Mouse (Mus musculus) left cerebral cortex, adult 2 months (tissue): ENCODE data around the gene Xlr3b. TPM values are rescaled to one million over a fixed set of nuclear protein-coding genes. Genes with fewer than 3 reads are reported as not detected.
"Not testable (repeated sequence)": the region's sequence is repeated elsewhere in the genome, so short reads cannot be mapped to it uniquely, and the experiment has no call there.

Experiments used
- DNase-seq, 2 experiments: peaks; one replicate each; pipeline ENCODE4 v3.0.0; 2021 to 2022; ENCODE audit warnings: low spot score in 2 of 2, mixed read lengths in 1 of 2; ENCODE audit errors: extremely low spot score in 1 of 2
- H3K27ac ChIP-seq: fragments of 200-600 bp; 2 replicates; pipeline ENCODE4 v1.8.1; 2022
- H3K4me3 ChIP-seq: fragments of 200-600 bp; 2 replicates; pipeline ENCODE4 v1.8.1; 2022
- CTCF ChIP-seq: fragments of 200-600 bp; IDR thresholded peaks from 2 replicates; pipeline ENCODE4 v1.8.1; 2022; ENCODE audit warnings: antibody characterized with exemption, mild to moderate bottlenecking, moderate library complexity
- intact Hi-C: fragments of 180-260 bp; cut with DNase I; formaldehyde crosslinking; loops from one replicate; pipeline ENCODE4 v1.15.1; 2025
- long read RNA-seq, 2 experiments: library from polyadenylated mRNA; stranded (forward); transcript quantifications; one replicate each; pipeline ENCODE4 v2.0.0; 2021; ENCODE audit warnings: borderline mapping rate in 2 of 2
- total RNA-seq, 2 experiments: library from RNA; stranded (reverse); gene quantifications; 2 replicates each; pipeline ENCODE4 v1.2.3; 2021

Gene Xlr3b
- total RNA-seq = 1 to 10 TPM in 1 of 2 experiments, under 1 TPM in 1; 0.26 to 8.9 TPM
- long read RNA-seq, experiment 1, transcript Xlr3b-201 (9 exons, 1,564 nt) = major isoform, 9 of 34 reads
- long read RNA-seq, experiment 1, partial matches to known transcripts = 1 of 34 reads
- long read RNA-seq, experiment 1, other reads (novel, unspliced or antisense) = 23 of 34 reads
- long read RNA-seq, experiment 2, partial matches to known transcripts = 0 of 1 reads
- long read RNA-seq, experiment 2, other reads (novel, unspliced or antisense) = 1 of 1 reads

- H3K4me3 ChIP-seq, H3K27ac ChIP-seq, intact Hi-C loops: not testable (repeated sequence)
- DNase-seq = peak in 1 of 2 experiments; percentile 10
Observed at GRCm38 (mm10) chrX:73191934-73192333, at the start of gene Xlr3b. TSS of gene Xlr3b (plus strand) at chrX:73192207.

DNA sequence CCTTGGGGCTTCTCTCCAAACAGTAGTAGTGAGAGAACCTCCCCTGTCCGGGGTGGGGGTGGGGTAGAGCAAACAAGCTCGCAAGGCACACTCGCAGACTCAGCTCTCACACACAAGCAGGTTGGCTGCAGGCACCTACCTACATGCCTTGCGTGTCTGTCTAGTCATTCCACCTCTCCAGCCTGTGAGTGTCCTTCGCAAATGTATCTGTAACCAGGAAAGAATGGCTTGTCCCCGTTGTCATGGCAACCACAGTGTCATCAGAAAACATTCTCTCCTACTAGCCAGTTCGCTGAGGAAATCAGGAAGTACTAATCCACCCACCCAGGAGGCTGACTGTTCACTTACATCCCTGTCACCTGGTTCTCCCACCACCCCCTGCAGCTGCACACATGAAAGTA, 48.8 kb upstream of the Xlr3b start:
- DNase-seq, intact Hi-C loops, H3K27ac ChIP-seq, H3K4me3 ChIP-seq: not testable (repeated sequence)

GRCm38 (mm10) chrX:73148496-73148895, 43.5 kb upstream of the Xlr3b start, which contains the start of gene Xlr5b:
TSS of gene Xlr5b (plus strand) at chrX:73148796.
- H3K27ac ChIP-seq, DNase-seq, H3K4me3 ChIP-seq, intact Hi-C loops: not testable (repeated sequence)

- DNase-seq, H3K27ac ChIP-seq, H3K4me3 ChIP-seq, intact Hi-C loops: not testable (repeated sequence)
Observed at GRCm38 (mm10) chrX:73149350-73149749, 42.7 kb upstream of the Xlr3b start, which contains the start of gene DXBay18. TSS of gene DXBay18 (minus strand) at chrX:73149450.

GRCm38 (mm10) chrX:73176889-73177288, 15.1 kb upstream of the Xlr3b start, which contains the start of gene Spin2d:
TSS of gene Spin2d (minus strand) at chrX:73176989.
- H3K27ac ChIP-seq, intact Hi-C loops, H3K4me3 ChIP-seq, DNase-seq: not testable (repeated sequence)

- intact Hi-C loops, H3K27ac ChIP-seq, DNase-seq, H3K4me3 ChIP-seq: not testable (repeated sequence)
Observed at GRCm38 (mm10) chrX:73213819-73214564, 22.0 kb downstream of the Xlr3b start, which contains the start of gene Xlr4b. TSS of gene Xlr4b (plus strand) at chrX:73214333.

DNA sequence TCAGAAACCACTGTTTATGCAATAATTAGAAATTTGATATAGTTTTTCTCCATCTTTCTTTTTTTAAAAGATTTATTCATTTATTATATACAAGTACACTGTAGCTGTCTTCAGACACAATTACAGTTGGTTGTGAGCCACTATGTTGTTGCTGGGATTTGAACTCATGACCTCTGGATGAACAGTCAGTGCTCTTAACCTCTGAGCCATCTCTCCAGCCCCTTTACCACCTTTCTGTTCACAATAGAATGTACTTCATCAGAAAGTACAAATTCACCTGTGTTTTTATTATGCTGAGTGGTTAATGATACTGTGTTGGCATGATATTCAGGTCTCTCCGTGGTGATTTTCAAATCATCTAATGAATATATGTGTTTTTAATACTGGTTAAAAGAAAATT, 33.4 kb downstream of the Xlr3b start:
- intact Hi-C loops = loop anchor here (5.0 to 10.0 kb wide), 3 partner anchors 161 to 429 kb away; partner anchors contain the start of genes Atp2b3 and Pnma3
- Histone ChIP-seq H3K27ac (no peak overlapping the region), H3K4me3 (no peak overlapping the region)
- no peak for DNase-seq
- no peak for TF ChIP-seq CTCF

DNA sequence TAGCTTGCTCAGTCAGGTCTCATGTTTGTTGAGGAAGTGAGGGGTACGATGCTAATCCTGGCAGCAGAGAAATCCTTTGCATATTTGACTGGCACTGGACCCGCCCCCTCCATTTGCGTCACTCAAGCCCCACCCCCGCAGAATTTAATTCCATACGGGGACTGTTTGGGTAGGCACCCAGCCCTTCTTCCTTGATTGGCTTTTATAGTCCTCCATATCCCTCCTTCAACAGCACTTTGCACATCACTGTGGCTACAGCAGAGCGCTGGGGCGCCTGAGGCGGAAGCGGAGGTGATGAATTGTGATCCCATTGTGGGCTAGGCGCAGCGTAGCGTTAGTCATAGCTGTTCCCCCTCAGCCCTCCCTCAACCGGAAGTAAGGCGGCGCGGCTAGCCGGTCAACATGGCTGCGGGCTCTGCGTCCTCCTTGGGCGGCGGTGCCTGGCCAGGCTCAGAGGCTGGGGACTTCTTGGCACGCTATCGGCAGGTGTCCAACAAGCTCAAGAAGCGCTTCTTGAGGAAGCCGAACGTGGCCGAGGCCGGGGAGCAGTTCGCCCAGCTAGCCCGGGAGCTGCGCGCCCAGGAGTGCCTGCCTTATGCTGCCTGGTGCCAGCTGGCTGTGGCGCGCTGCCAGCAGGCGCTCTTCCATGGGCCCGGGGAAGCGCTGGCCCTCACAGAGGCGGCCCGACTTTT, 36.1 kb downstream of the Xlr3b start, which contains the start of gene F8a:
TSS of gene F8a (plus strand) at position 378 of the 692 bp plus-strand sequence.
- H3K27ac ChIP-seq = peak within 1 kb of the TSS; percentile 94
- TF ChIP-seq CTCF = no peak
- peak within 1 kb of the TSS; percentile 70 for H3K4me3 ChIP-seq
- DNase-seq = peak; percentile 69 to 74
- intact Hi-C loops = loop anchor here (2.0 to 10.0 kb wide), 4 partner anchors 115 to 427 kb away; partner anchors contain the start of genes Atp2b3, Pnma3 and Zfp275

DNA sequence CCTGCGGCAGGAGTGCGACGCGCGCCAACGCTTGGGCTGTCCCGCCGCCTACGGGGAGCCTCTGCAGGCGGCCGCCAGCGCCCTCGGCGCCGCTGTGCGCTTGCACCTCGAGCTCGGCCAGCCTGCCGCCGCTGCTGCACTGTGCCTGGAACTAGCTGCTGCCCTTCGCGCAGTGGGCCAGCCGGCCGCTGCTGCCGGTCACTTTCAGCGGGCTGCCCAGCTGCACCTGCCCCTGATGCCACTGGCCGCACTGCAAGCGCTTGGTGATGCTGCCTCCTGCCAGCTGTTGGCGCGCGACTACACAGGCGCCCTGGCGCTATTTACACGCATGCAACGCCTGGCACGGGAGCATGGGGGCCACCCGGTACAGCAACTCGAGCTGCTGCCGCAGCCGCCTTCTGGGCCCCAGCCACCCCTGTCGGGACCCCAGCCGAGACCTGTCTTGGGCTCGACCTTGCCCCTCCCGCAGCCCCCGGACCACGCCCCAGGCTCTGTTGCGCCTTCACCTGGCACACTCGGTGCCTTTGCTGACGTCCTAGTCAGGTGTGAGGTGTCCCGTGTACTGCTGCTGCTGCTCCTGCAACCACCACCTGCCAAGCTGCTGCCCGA, 36.7 kb downstream of the Xlr3b start:
- TF ChIP-seq CTCF = no peak
- intact Hi-C loops = loop anchor here (2.0 to 10.0 kb wide), 4 partner anchors 114 to 426 kb away; partner anchors contain the start of genes Atp2b3, Pnma3 and Zfp275
- DNase-seq = peak; percentile 49 to 52
- H3K27ac ChIP-seq = peak overlapping the region; percentile 94
- H3K4me3 ChIP-seq = peak overlapping the region; percentile 70

- DNase-seq = no peak
- Histone ChIP-seq H3K27ac (peak overlapping the region; percentile 94), H3K4me3 (peak overlapping the region; percentile 70)
- TF ChIP-seq CTCF = no peak
- intact Hi-C loops = loop anchor here (2.0 to 10.0 kb wide), 4 partner anchors 114 to 426 kb away; partner anchors contain the start of genes Atp2b3, Pnma3 and Zfp275
Observed at GRCm38 (mm10) chrX:73229288-73229687, 37.3 kb downstream of the Xlr3b start.

DNA sequence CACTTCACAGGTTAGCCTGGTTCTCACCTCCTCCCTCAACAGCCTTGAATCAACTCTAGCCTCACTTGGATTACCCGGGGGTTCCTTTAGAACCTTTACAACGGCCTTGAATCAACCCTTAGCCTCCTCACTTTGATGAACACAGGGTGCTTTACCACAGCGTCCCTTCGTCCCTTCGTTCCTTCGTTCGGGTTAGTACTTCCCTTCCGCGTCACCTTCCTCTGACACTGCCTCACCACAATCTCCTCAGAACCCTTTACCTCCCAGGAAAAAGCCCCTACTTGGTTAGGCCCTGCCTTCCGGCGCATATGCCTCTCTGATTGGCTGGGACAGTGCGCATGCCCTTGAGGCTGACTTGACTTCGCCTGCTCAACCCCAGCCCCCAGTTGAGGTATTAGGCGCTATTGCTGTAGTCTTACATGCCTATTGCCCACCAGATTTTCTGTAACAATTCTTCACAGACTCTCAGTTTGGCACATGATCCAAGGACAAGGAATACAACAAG, 50.9 kb downstream of the Xlr3b start, which contains the start of gene Xlr4c:
TSS of gene Xlr4c (minus strand) at position 310 of the 505 bp plus-strand sequence.
- H3K27ac ChIP-seq, H3K4me3 ChIP-seq, intact Hi-C loops, DNase-seq: not testable (repeated sequence)

Other genes starting within 250 kb of the Xlr3b start
- gene Zfp185, start 204.9 kb upstream of the Xlr3b start, total RNA-seq = under 1 TPM; 0.37 to 0.84 TPM
- gene Pnma5, start 155.1 kb upstream of the Xlr3b start, total RNA-seq = under 1 TPM; 0.21 to 0.25 TPM
- gene Pnma3, start 127.4 kb upstream of the Xlr3b start, total RNA-seq = 10 to 100 TPM; 14.4 to 16.3 TPM
- 1 to 10 TPM in 1 of 2 experiments, not detected in 1; 1.0 TPM for gene Xlr4a, start 109.7 kb upstream of the Xlr3b start, total RNA-seq
- gene Xlr3a, start 95.1 kb upstream of the Xlr3b start, total RNA-seq = 1 to 10 TPM; 1.4 to 3.3 TPM
- gene Gm14685, start 75.2 kb upstream of the Xlr3b start, total RNA-seq = 1 to 10 TPM in 1 of 2 experiments, under 1 TPM in 1; 0.93 to 2.7 TPM
- gene Xlr5b, start 43.4 kb upstream of the Xlr3b start, total RNA-seq = not detected
- under 1 TPM in 1 of 2 experiments, not detected in 1; 0.63 TPM for gene DXBay18, start 42.8 kb upstream of the Xlr3b start, total RNA-seq
- gene Spin2d, start 15.2 kb upstream of the Xlr3b start, total RNA-seq = not detected
- 1 to 10 TPM in 1 of 2 experiments, not detected in 1; 2.0 TPM for gene Xlr4b, start 22.1 kb downstream of the Xlr3b start, total RNA-seq
- gene F8a, start 36.1 kb downstream of the Xlr3b start, total RNA-seq = 10 to 100 TPM; 16.3 to 18.6 TPM
- not detected for gene Xlr4c, start 50.9 kb downstream of the Xlr3b start, total RNA-seq
- gene Xlr3c, start 73.2 kb downstream of the Xlr3b start, total RNA-seq = not detected
- not detected for gene Xlr5a, start 100.8 kb downstream of the Xlr3b start, total RNA-seq
- not detected for gene Xlr5c, start 100.8 kb downstream of the Xlr3b start, total RNA-seq
- not detected for gene Gm45015, start 144.6 kb downstream of the Xlr3b start, total RNA-seq
- gene Zfp275, start 150.4 kb downstream of the Xlr3b start, total RNA-seq = 10 to 100 TPM; 18.6 to 21.3 TPM
- gene Gm18336, start 206.5 kb downstream of the Xlr3b start, total RNA-seq = under 1 TPM in 1 of 2 experiments, not detected in 1; 0.20 TPM
- 1 to 10 TPM; 1.9 to 2.1 TPM for gene Zfp92, start 218.9 kb downstream of the Xlr3b start, total RNA-seq
- not detected for gene Trex2, start 243.1 kb downstream of the Xlr3b start, total RNA-seq